Mouse (Mus musculus) thymus, postnatal 4 days (tissue): Measurements from ENCODE around the gene Copb1.

Source experiments
- DNase-seq: peaks from one replicate; pipeline ENCODE4 v3.0.0; 2021

Copb1 gene

DNA sequence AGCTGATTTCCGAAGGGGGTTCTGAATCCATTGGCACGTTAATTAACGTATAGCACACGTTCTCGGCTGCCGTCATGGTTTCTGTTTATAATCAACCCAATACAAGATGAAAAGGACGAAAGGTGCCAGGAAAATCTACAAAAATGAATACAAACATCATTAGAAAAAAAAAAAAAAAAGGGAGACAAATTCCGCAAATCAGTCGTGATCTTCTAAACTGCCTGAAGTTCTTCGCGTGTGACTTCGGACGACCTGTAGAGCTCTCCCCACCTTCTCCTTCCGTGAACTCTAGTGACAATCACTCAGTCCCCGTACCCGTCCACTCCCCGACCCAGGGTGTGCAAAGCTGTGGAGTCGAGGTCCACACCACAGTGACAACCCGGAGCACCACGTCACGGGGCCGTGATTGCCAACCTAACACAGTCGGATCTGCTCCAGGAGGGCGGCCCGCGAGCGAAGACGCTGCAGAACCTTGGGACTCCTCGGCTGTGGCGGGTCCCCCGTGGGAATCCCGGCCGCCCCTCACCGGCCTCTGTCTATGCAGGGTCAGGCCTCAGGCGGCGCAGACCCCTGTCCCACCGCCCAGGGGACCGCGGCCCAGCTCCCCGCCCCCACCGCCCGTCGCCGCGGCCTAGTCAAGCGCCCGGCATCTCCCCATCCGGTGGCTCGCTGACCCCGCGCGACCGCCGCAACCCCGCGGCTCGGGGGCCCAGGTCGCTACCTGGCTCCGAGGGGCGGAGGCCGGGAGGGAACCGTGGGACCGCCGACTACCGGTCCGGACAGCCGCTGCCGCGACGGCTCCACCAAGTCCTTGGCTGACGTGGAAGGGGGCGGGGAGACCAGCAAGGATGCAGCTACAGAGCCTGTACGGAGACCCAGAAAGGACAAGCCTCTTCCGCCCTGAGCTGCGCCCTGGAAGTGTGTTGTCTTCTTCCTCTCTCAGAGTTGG, at the start of gene Copb1:
Gene Copb1 (minus strand): TSS at position 827 of the 949 bp plus-strand sequence.
- peak; percentile 95 for DNase-seq

DNA sequence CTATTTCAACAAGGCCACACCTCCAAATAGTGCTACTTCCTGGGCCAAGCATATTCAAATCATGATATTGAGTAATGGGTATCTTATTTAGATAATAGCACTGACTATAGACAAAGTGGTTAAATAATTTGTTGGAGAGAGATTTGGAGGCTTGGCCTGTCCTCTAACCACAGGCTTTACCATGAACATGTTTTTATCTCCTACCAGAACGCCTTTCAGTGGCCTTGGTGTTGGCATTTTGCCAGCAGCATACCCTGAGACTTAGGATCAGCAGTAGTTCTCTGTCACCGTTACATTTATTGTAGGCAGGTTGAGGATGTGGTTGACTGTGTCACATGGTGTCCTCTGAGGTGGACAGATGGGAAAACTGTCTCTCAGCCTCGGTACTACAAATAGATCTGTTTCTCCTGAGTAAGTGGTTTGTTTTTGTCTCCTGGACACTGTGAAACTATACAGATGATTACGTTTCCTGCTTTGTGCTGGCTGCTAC, 46.8 kb upstream of the Copb1 start:
- peak; percentile 37 for DNase-seq

DNA sequence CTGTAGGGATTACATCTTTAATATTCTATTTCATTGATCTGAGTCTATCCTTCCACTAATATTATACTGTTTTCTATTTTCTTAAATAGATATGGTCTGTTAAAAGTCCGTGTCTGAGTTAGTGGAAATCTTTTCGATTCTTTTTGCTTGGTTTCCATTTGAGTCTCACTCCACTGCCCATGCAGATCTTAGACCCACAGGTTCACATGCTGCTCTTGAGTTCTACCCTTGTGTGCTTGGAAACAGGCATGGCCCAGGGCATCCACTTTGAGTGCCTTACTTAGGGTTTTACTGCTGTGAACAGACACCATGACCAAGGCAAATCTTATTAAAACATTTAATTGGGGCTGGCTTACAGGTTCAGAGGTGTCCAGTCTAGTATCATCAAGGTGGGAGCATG, 46.3 kb upstream of the Copb1 start:
- no peak for DNase-seq

DNA sequence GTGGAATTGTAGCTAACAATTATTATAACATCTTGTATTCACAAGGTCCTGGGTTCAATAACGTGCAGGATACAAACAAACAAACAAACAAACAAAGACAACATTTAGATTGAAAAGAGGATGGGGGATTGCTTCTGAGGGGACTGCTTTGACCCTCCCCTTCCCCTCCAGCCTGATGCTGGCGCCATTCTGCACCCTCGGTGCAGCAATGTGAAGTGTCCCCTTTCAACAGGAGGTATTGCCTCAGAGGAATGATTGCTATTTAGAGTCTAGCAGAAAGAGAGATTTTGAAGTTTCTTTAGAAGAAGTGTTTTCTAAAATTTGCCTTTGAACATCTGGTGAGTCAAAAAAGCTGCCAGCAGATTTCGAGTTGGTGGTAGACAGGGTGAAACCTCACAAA, 44.7 kb upstream of the Copb1 start:
- no peak for DNase-seq

DNA sequence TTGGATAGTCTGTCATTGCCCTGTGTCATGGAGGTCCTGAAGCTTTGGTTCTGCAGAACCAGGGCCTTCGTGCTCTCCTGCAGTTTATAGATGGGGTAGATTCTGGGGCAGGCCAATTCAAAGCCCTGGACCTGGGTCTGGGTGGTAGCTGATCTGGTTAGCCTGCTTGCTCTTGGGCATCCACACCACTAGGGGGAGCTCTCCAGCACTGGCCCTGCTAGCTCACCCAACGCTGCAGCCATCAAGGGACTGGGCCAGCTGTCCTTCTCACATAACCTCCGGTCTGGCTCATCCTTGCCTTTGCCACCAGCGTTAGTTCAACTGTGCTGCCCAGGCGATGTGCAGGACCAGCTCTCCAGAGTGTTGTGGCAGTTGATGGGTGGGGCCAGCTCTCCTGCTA, 40.2 kb upstream of the Copb1 start:
- DNase-seq: peak; percentile 50

DNA sequence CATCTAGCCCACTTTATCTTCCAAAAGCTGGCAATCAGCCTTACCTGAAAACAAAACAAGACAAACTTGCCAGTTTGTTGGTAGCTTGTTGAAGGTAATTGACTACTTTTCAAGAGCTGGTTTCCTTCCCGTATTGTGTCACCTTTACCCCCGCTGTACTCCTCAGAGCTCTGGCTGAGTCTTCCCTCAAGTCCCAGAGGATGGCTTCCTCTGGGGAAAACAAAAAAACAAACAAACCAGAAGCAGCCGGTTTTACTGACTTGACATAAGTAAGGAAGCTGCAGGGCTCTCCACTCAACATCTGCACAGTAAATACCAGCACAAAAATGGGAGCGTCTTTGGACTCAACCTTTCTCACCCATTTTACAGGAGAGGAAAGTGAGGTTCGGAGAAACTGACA, 39.4 kb upstream of the Copb1 start:
- no peak for DNase-seq

DNA sequence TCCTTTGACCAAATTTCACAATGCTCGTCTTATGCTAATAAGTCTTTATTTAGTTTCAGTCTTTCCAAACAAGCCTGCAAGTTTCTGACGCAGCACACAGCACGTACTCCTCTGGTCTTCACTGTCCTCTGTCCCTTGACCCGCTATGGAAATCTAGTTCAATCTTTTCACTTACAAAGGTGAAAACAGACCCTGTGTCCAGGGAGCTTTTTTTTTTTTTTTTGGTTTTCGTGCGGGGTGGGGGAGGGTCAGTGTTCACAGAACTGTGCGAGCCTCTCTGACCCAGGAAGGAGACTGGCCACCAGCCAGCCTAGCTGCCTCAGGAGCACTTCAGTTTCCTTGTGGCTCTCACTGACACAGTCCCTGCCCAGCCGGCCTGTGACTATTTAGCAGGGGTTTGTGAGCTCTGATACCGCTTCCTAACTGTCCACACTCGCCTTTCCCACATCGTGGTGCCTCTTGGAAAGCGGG, 38.0 kb upstream of the Copb1 start:
- peak; percentile 48 for DNase-seq

DNA sequence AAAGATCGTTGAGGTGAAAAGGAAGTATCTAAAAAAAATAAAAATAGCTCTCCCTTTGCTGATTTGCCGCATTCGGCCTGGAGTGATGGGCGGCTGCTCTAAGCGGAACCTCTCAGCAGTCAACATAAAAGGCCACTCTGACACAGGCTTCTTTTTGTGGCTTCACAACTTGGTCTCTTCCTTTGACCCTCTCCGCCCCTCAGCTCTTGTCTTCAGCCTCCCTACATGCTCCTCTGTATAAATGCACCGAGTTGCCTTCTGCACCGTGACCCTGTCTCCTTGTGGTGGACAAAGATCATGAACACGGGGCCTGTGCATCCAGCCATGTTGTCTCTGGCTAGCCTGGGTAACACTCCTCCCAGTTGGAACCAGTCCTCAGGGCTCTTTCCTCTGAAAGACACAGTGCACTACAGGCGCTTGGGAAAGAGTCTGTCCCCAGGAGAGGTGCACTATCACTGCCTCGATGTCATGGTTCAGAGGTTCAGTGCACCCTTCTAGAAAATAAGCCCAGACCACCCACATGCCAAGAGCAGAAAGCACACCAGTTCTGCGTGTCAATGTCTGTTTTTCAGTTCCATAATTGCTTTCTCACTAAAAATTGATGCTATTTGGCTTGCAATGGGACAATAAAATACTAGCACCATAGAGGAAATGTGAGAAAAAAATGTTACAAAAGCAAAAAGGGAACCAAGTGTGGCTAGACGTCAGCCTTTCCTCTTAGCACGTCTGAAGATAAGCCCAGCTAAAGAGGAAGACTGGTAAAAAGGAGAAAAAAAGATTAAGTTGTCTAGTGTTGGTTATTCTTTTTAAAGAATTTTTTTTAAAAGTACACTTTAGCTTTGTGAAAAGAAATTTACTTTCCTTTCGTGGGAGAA, 37.2 kb upstream of the Copb1 start:
- peak; percentile 58 for DNase-seq

DNA sequence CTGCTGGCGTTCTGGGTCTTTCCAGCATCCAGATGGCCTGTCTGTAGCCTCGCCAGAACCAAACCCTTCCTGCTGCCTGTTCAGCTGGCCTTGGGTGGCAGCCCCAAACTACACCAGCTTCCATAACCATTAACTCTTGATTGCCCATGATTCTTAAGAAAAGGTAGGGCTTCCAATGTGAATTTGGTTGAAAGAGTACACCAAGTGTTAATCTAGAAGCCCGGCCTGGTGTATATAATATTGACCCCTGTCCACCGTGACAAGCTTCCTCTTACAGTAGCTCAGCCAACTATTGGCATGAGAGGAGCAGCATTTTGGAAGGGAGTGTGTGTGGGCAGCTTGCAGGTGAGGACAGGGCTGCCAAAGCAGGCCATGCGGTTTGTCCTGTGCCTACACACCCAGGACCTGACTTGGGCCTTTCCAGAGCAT, 35.6 kb upstream of the Copb1 start:
- DNase-seq: peak; percentile 34

DNA sequence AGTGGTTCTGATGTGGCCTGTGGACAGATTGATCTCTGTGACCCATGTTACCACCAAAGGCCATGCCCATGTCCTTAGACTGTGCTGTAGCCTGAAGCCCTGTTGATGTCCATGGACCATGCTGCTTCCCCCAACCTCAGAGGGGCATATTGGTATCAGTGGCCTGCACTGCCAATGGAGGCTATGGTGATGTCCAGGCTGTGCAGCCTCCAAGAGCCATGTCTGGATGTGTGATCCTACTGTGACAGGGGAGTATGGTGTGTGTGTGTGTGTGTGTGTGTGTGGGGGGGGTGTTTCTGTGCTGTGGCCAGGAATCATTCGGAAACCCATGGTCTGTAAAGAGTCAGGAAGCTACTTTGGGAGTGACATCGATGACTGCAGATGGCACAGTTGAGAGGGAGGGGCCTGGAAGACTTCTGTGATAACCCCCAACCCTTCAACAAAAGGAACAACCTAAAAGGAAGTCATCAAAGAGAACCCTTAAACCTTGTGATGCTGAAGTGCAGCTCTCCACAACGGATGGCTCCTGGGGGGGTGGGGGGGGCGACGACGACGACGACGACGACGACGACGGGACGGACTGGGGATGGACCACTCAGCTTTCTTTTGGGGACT, 29.9 kb upstream of the Copb1 start:
- DNase-seq: no peak

DNA sequence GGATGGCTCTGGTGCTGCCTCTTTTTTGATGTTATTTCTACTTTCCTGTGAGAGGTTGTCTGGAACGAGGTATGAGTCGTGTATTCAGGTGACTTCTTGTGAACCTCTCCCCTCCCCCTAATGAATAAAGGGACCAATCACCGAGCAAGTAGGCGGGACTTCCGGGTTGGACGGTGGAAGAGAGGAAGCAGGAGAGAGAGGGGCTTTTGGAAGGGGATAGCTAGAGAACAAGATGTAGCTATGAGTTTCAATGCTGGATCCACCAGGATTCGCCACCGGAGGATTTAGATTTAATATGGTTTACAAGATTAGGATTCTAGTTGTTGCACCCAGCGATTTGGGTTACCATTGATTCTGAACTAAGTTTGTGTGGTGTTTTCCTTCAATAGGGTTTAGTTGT, 28.5 kb upstream of the Copb1 start:
- DNase-seq: no peak

DNA sequence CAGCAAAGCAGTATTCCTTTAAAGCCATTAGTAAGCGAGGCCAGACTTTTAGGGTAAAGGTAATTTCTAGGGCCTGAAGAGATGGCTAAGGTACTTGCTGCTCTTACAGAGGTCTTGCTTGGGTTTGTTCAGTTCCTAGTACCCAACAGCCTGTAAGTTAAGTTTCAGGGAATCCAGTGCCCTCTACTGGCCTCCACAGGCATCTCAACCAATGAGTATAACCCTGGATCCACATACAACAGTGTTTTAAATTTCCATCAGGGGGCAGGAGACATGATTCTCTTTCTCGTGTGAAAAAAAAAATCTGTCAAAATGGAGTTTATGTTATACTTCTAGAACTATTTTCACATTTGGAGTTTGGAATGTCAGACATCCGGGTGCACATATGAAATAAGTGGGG, 27.2 kb upstream of the Copb1 start:
- DNase-seq: peak; percentile 74

DNA sequence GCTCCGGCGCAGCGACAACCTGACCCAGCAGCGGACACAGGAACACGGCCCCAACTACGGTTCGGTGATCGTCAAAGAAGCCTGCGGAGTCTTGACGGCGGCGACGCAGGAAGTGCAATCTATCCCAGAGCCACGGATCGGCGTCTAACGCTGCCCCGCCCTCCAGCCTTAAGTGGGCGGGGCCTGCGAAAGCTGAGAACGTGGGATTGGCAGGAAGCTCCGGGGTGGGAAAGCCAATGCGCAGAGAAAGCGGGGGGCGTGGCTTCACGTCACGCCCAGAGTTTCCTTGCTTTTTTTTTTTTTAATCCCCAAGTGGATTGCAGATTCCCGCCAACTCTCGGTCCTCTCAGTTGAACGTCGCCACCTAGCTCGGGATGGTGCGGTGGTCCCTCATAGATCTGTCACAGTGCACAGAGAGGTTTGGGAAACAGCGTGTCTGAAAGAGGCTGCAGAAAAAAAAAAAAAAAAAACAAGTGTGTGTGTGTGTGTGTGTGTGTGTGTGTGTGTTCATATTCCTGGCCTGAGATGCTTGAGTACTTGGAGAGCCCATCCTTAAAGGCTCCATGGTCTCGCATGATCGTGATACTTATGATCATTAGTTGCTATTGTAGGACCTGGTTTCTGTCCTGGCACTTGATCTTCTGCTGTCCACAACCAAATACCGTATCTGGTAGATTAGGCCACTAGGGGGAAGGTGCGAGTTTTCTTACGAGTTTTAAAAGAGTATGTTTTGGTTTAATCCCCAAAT, 21.7 kb upstream of the Copb1 start, which contains the start of gene Psma1:
Gene Psma1 (minus strand): TSS at position 114 of the 748 bp plus-strand sequence.
- peak; percentile 98 for DNase-seq

DNA sequence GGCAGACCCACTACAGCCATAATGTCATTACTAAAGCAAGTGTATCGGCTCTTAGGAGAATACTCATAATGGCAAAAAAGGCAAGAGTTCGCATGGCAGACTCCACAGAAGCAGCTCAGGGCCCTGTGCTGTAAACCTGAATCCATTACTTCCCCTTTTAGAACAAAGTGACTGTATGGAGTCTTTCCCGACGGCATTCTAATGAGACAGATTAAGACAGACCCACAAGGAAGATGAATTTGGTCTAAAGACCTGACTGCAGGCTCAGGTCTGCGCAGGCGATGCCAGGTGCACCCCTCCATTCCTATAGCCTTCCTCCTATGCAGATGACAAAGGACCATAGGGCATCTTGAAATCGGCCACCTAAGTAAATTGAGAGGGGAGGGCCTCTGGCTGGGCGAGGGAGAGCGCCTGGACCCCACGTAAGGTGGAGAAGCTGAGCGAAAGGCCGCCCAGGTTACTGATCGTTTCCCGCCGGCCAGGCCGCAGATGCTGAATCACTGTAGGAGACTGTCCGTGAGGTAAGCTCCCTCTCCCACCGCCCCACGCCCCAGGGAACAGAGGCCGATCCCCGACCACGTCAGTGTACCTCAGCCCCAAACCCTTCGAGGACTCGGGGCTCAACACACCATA, 21.0 kb upstream of the Copb1 start:
- no peak for DNase-seq

DNA sequence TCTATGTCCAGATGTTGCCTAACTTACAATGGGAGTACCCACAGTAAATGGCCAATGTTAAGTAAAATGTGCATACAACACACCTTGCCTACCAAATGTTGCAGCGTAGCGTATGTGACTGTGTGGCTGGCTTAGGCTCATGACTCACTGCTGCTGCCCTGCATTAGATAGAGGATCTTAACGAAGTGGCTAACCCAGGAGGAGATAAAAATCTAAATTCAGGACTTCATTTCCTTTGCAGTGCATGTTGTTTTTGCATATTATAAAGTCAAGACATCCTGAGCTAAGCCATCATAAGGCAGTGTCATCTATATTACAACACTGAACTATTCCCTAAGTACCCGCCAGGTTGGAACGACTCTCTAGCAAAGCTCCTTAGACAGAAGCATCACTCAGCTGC, 13.9 kb upstream of the Copb1 start:
- DNase-seq: no peak

DNA sequence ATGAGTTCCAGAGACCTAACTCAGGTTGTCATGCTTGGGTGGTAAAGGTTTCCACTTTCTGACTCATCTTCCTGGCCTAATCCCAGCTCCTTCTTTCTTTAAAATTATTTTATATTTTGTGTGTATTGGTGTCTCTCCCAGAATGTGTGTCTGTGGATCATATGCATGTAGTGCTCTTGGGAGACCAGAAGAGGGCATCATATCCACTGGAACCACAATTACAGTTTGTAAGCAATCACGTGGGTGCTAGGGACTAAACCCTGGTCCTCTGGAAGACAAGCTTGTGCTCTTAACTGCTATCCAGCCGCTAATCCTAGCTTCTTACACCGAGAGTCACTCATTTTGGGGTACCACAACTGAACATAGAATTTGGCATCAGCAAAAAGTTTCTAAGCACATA, 2.8 kb downstream of the Copb1 start:
- DNase-seq: no peak

DNA sequence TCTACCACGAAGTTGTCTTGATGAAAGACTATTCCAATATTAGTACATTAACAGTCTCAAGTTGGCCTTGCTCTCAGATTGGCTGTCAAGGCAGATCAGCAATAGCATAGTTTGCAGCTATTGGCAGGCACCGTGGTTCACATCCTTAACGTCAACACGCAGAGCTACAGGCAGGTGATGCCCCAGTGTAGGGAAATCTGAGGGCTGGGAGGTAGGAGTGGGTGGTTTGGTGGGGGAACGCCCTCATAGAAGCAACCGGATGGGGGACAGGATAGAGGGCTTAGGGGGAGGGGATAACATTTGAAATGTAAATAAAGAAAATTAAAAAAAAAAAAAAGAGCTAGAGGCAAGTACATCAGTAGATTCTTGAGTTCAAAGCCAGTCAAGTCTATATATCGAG, 20.5 kb downstream of the Copb1 start:
- DNase-seq: no peak

DNA sequence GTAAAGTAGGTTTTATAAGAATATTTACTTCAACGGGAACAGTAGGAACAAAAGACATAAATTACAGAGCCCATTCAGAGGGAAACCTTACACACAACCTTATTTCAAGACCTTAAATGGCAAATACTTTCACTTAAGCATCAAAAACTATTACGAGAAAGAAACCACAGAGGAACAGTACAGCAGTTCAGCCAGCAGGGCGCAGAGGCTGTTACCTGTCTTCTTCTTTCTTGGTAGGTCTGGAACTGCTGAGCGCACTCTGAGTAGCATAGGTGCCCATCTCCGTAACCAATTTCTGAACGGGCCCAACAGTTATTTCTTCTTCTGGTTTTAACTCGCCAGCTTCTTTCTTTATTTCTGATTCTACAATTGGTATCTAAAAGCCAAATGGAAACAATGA, 21.5 kb downstream of the Copb1 start:
- DNase-seq: no peak

DNA sequence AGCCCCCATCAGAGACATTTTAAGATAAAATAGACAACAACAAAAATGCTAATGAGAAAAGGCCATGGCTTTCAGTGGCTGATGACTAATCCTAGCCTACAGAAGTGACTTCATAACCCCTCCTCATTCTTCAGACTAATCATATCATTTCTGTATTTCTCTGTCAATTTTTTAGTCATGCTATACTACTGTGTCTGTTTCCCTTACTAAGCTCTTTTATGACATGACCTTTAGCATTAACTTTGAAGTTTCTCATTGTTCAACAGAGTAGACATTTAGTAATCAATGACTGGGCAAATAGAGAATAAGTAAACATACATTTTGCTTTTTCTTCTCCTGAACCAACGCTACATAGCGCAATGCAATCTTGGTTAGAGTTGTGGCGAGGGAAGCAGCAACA, 22.7 kb downstream of the Copb1 start:
- no peak for DNase-seq

DNA sequence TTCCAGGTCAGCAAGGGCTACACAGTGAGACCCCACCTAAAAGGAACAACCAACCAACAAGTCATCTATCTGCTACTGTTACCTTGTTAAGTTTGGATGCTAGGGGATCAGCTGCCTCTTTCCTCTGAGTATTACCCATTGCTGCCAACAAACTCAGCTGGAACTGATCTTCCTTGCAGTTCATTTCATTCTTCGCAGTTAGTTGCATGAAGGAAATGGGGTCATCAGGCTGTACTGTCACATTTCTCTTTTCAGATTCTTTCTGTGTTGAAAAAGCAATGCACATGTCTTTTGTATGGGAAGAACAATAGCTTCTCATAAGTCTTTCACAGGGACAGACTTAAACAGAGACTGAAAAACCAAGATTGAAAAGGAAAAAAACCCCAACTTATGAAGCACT, 28.0 kb downstream of the Copb1 start:
- no peak for DNase-seq

DNA sequence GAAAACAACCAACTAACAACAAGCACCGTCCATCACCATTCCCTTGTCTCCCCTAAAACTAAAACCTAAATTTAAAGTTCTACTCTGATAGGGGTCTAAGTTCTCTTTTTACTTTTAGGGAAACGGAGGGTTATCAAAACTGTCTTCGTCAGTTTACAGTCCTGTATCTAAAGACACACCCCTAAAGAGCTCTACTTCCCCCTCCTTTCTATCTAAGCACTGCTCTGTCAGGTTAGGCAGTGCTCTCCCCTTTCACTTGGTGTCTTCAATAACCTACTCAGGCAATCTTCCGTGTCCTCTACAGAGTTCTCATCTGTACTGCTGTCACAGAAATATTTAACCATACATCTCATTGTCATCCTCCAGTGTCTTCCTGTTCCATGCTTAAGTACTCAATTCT, 34.1 kb downstream of the Copb1 start:
- DNase-seq: no peak

DNA sequence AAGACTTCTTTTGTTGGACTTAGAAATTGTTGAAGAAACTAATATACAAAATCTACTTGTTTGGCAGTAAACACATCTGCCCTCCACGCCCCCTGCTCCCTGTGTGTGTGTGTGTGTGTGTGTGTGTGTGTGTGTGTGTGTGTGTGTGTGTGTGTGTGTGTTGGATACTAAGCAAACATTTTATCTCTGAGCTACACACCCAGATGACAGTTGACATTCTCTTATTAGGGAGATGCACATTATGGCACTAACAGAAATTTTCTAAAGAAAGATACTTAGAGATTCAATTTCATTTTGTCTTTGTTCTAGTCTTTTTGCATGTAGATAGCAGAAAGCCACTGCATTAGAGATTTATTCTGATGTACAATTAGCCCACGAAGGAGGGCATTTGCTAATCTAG, 37.6 kb downstream of the Copb1 start:
- no peak for DNase-seq
